Mouse (Mus musculus) retina, embryonic 14.5 days (tissue): ENCODE results near the gene Cks1b.

Source experiments
- DNase-seq: peaks from one replicate; pipeline ENCODE4 v3.0.0-alpha.2; 2015; ENCODE audit warnings: low spot score

The Cks1b gene

GRCm38 (mm10) chr3:89395806-89396653, 22.2 kb downstream of the Cks1b start:
- DNase-seq, result peak; percentile 87

- DNase-seq, result no peak
These were observed 22.8 kb downstream of the Cks1b start for GRCm38 (mm10) chr3:89395419-89395805.

GRCm38 (mm10) chr3:89394894-89395256, 23.3 kb downstream of the Cks1b start:
- DNase-seq, result peak; percentile 93

GRCm38 (mm10) chr3:89394006-89394893, 23.9 kb downstream of the Cks1b start, which contains the start of gene Zbtb7b:
Zbtb7b (minus strand) TSS chr3:89394776.
- DNase-seq, result peak; percentile 73

GRCm38 (mm10) chr3:89393605-89394004, 24.6 kb downstream of the Cks1b start:
- DNase-seq, result peak; percentile 96

- DNase-seq, result peak; percentile 29
These were observed 25.3 kb downstream of the Cks1b start for GRCm38 (mm10) chr3:89392871-89393311.

- DNase-seq, result peak; percentile 66
These were observed 26.3 kb downstream of the Cks1b start for GRCm38 (mm10) chr3:89391663-89392511.

GRCm38 (mm10) chr3:89390699-89391662, 27.2 kb downstream of the Cks1b start:
- DNase-seq, result peak; percentile 13

- DNase-seq, result no peak
These were observed 28.1 kb downstream of the Cks1b start for GRCm38 (mm10) chr3:89390111-89390515.

- DNase-seq, result peak; percentile 53
These were observed 29.1 kb downstream of the Cks1b start for GRCm38 (mm10) chr3:89388901-89389740.

- DNase-seq, result no peak
These were observed 29.9 kb downstream of the Cks1b start for GRCm38 (mm10) chr3:89388134-89388881.

- no peak for DNase-seq
These were observed 30.6 kb downstream of the Cks1b start for GRCm38 (mm10) chr3:89387632-89388031.

- DNase-seq, result no peak
These were observed 31.5 kb downstream of the Cks1b start for GRCm38 (mm10) chr3:89386438-89387420.

- no peak for DNase-seq
These were observed 32.7 kb downstream of the Cks1b start for GRCm38 (mm10) chr3:89385451-89385850.

- no peak for DNase-seq
These were observed 33.7 kb downstream of the Cks1b start for GRCm38 (mm10) chr3:89384331-89385076.

- DNase-seq, result no peak
These were observed 34.4 kb downstream of the Cks1b start for GRCm38 (mm10) chr3:89383651-89384255.

GRCm38 (mm10) chr3:89382950-89383349, 35.2 kb downstream of the Cks1b start:
- DNase-seq, result no peak
